Mouse (Mus musculus) intestine, embryonic 16.5 days (tissue): ENCODE data around the gene Tmbim4. TPM values are rescaled to one million over a fixed set of nuclear protein-coding genes. Genes with fewer than 3 reads are reported as not detected.

Experiments
- ATAC-seq: fragments of 200-750 bp; cut with Nextera tagmentation; 2 replicates; pipeline ENCODE4 v1.8.0; 2017; ENCODE audit warnings: moderate TSS enrichment, moderate library complexity
- H3K27ac ChIP-seq: fragments of 300-500 bp; sonication (generic); 2 replicates; pipeline ENCODE4 v1.5.1; 2014; ENCODE audit warnings: mild to moderate bottlenecking, low read length
- H3K27me3 ChIP-seq: fragments of 300-500 bp; sonication (generic); replicated peaks from 2 replicates; pipeline ENCODE4 v1.6.1; 2014; ENCODE audit warnings: low read length, control low read depth, mixed read lengths; ENCODE audit not compliant: control insufficient read depth, insufficient read depth
- H3K36me3 ChIP-seq: fragments of 300-500 bp; sonication (generic); 2 replicates; pipeline ENCODE4 v1.6.1; 2014; ENCODE audit warnings: low read length, control low read depth; ENCODE audit not compliant: control insufficient read depth, insufficient read depth
- H3K4me1 ChIP-seq: fragments of 300-500 bp; sonication (generic); 2 replicates; pipeline ENCODE4 v1.6.1; 2014; ENCODE audit warnings: low read length, control low read depth, mixed read lengths; ENCODE audit not compliant: control insufficient read depth, insufficient read depth
- H3K4me2 ChIP-seq: fragments of 300-500 bp; sonication (generic); 2 replicates; pipeline ENCODE4 v1.6.1; 2014; ENCODE audit warnings: low read depth, low read length, control low read depth
- H3K4me3 ChIP-seq: fragments of 300-500 bp; sonication (generic); 2 replicates; pipeline ENCODE4 v1.5.1; 2014; ENCODE audit warnings: mild to moderate bottlenecking, low read length
- H3K9ac ChIP-seq: fragments of 300-500 bp; sonication (generic); 2 replicates; pipeline ENCODE4 v1.6.1; 2014; ENCODE audit warnings: low read depth, low read length
- H3K9me3 ChIP-seq: fragments of 300-500 bp; sonication (generic); 2 replicates; pipeline ENCODE4 v1.6.1; 2016; ENCODE audit warnings: low read length, control low read depth; ENCODE audit not compliant: control insufficient read depth
- WGBS: fragments of 180-500 bp; shearing (Covaris S2); extraction: QIAGEN DNeasy Blood & Tissue Kit; methylation state at CpG from one replicate; pipeline ENCODE4 v1.1.7; 2014; 5-methylcytosine and 5-hydroxymethylcytosine counted together
- polyA plus RNA-seq: library from polyadenylated mRNA; unstranded; fragments of >200 nt; fragmentation: Nextera tagmentation; extraction: Ambion mirVana; gene quantifications from 2 replicates; pipeline ENCODE4 v1.2.1, GENCODE M21; 2015

Gene Tmbim4
- polyA plus RNA-seq, 1 experiment from 2014 or later, result 140 TPM

DNA sequence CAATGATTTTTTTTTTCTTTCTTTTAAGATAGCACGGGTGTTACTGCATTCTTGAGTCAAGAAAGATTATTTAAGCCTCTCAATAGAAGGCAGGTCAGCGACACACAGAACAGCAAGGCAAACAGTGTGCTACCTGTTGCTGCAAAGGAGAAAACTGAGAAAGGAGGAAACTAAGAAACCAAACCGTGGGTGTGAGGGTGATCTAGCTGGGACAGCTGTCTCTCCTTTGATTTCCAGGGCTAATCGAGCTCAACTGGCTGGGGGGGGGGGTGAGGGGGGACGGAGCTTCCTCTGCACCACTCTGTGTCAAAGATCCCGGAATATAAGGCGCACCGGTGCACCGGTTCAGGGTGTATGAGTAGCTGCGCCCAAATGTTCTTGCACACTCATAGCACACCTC lies 32.3 kb upstream of the Tmbim4 start:
- Histone ChIP-seq H3K27ac (no peak overlapping the region), H3K4me3 (no peak overlapping the region), H3K27me3 (no peaks in the 10 kb centered on the region), H3K4me1 (no peaks in the 10 kb centered on the region), H3K4me2 (no peak overlapping the region), H3K9ac (no peak overlapping the region), H3K9me3 (no peaks in the 10 kb centered on the region), H3K36me3 (no peaks in the 10 kb centered on the region)
- WGBS, result 54% methylated on average over 10 of the region's 10 CpGs
- no peak for ATAC-seq

DNA sequence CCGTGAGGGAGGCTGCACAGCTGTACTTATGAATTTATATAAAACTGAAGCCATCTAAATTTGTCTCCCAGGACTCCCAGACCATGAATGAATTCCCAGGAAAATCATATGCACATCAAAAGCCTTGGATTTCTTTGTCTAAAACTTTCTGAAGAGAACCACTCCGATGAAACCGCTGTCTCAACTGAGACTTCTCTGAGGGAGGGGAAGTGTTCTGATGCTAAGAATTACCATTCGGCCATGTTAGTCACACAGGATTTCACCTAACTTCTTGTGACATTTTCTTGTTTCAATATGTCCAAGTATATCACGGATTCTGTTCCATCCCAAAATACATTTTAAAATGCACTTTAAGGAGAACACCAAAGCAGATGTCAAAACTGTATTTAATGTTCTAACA lies 31.5 kb upstream of the Tmbim4 start:
- H3K36me3 ChIP-seq, result no peaks in the 10 kb centered on the region
- no peak for ATAC-seq
- 79% methylated on average over 5 of the region's 5 CpGs for WGBS
- no peaks in the 10 kb centered on the region for H3K9me3 ChIP-seq
- H3K9ac ChIP-seq, result no peak overlapping the region
- no peaks in the 10 kb centered on the region for H3K27me3 ChIP-seq
- no peaks in the 10 kb centered on the region for H3K4me1 ChIP-seq
- H3K4me2 ChIP-seq, result no peak overlapping the region
- H3K27ac ChIP-seq, result no peak overlapping the region
- no peak overlapping the region for H3K4me3 ChIP-seq

DNA sequence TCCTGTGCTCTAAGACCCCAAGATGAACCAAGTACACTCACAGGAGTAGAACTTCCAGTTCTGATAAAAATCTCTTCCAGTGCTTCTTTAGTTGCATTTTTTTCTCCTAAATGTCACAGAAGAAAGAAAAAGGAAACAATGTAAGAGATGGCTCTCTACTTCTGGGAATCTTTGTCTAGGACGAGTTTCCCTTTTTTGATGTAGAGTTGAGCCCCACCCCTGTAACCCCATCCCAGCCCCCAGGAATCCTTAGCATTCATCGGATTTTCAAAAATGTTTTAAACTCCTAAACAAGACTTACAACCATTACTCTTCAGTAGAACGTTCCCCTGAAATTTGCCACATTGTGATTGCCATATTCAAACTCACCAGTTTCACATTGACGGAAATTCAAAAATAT lies 31.1 kb upstream of the Tmbim4 start:
- H3K4me2 ChIP-seq, result no peak overlapping the region
- H3K4me1 ChIP-seq, result no peaks in the 10 kb centered on the region
- 77% methylated on average over 4 of the region's 4 CpGs for WGBS
- H3K4me3 ChIP-seq, result no peak overlapping the region
- no peak overlapping the region for H3K9ac ChIP-seq
- no peak overlapping the region for H3K27ac ChIP-seq
- no peak for ATAC-seq
- H3K27me3 ChIP-seq, result no peaks in the 10 kb centered on the region
- H3K36me3 ChIP-seq, result no peaks in the 10 kb centered on the region
- no peaks in the 10 kb centered on the region for H3K9me3 ChIP-seq

DNA sequence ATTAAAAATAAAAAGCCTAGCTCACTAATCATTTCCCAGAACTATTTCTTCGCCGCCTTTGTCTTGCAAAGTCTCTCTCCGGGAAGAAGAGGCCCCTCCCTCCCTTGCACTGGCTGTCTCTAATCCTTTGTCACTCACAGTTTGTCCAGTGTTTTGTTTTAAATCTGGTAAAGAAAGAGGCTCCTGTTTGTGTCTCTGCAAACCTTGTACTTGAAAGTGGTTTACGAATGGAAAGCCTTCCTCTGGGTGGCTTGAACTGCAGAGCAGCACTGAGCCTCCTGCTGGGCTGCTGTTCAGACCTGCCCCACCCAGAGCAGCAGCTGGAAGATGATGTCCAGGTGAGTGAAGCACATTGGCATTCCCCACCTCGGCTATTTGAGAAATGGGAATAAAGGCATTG lies 30.1 kb upstream of the Tmbim4 start:
- Histone ChIP-seq H3K4me2 (no peak overlapping the region), H3K27ac (no peak overlapping the region), H3K9ac (no peak overlapping the region), H3K4me1 (no peaks in the 10 kb centered on the region), H3K36me3 (no peaks in the 10 kb centered on the region), H3K4me3 (no peak overlapping the region), H3K9me3 (no peaks in the 10 kb centered on the region), H3K27me3 (no peaks in the 10 kb centered on the region)
- no peak for ATAC-seq
- WGBS, result 48% methylated on average over 5 of the region's 5 CpGs

DNA sequence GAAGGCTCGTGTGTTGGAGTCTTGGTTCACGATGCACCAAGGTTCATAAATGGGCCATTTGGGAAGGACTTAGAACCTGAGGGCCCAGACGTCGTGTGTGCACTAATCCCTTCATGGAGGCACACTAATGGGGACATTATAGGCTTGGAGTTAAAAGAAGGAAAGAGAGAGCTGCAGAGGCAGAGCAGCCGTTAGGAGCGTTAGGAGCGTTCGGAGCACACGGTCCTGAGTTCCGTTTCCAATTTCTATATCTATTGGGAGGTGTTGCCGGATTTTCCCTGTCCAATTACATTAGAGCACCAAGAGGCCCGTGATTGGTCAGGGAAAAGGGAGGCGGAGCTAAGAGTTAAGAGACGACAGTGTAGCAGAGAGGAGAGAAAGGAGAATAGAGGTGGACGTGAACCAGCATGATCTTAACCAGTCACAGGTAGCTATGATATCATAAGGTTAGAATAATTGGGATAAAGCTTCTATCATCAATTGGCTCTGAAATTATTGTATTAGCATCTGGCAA lies 27.1 kb upstream of the Tmbim4 start:
- Histone ChIP-seq H3K9ac (no peak overlapping the region), H3K4me2 (no peak overlapping the region), H3K36me3 (no peaks in the 10 kb centered on the region), H3K4me1 (no peaks in the 10 kb centered on the region), H3K9me3 (no peaks in the 10 kb centered on the region), H3K4me3 (no peak overlapping the region), H3K27ac (no peak overlapping the region), H3K27me3 (no peaks in the 10 kb centered on the region)
- no peak for ATAC-seq
- 83% methylated on average over 15 of the region's 15 CpGs for WGBS

DNA sequence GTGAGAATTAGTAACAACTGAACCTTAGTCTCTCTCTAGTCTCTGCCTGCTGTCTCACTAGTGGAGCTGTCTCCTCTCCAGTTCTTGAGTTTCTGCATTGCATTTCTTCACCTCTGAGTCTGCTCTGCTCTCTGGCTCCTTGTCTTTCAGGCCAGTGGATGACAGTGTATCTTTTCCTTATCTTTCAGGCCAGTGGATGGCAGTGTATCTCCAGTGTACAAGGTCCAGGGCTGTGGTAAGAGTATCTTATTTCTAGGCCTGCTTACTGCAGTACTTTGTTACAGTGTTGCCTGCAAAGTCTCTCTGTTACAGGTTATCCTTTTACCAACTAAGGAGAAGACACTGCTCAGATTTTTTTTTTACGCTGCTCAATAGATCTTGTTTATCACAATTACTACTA lies 18.5 kb upstream of the Tmbim4 start:
- H3K9me3 ChIP-seq, result no peaks in the 10 kb centered on the region
- H3K27me3 ChIP-seq, result no peaks in the 10 kb centered on the region
- no peaks in the 10 kb centered on the region for H3K4me1 ChIP-seq
- no peaks in the 10 kb centered on the region for H3K36me3 ChIP-seq
- H3K4me2 ChIP-seq, result no peak overlapping the region
- WGBS, result 89% methylated on average over 1 of the region's 1 CpGs
- H3K27ac ChIP-seq, result no peak overlapping the region
- H3K4me3 ChIP-seq, result no peak overlapping the region
- ATAC-seq, result no peak
- H3K9ac ChIP-seq, result no peak overlapping the region

DNA sequence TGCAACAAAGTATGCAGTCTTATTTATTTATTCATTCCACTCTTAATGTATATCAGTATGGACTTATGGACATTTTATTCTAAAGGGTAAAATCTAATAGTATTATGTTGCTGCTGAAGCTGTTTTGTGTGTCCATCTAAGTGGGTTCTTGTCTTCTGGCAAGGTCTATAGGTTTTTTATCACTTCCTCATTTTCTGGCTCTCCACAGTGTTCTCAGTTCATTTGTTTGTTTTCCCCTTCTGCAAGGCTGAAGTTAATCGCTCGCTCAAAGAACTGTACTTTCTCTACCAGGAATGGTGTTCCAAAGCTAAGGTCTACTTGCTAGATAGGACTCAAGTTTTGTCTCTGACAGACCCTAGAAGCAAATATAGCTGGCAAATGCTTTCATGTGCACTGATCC lies 18.0 kb upstream of the Tmbim4 start:
- no peaks in the 10 kb centered on the region for H3K27me3 ChIP-seq
- H3K4me2 ChIP-seq, result no peak overlapping the region
- H3K4me1 ChIP-seq, result no peaks in the 10 kb centered on the region
- no peak overlapping the region for H3K27ac ChIP-seq
- no peak overlapping the region for H3K9ac ChIP-seq
- no peak overlapping the region for H3K4me3 ChIP-seq
- no peaks in the 10 kb centered on the region for H3K36me3 ChIP-seq
- 77% methylated on average over 2 of the region's 2 CpGs for WGBS
- no peak for ATAC-seq
- no peaks in the 10 kb centered on the region for H3K9me3 ChIP-seq

DNA sequence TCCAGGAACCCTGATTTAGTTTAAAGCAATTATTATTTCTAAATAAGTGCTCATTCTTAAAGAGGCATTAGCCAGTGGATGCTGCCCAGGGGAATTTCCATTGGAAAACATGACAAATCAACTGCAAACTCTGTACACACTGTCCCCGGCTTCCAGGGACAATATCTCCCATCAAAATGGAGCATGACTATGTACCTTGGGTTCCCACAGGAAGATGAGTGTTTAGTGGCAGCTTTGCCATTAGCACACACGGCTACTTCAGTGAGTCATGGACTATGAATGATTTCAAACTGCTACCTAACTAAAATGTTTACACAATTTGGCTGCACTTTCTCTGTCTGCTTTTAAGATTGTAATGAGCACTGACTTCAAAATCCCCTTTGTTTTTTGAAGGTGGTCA lies 12.9 kb upstream of the Tmbim4 start:
- Histone ChIP-seq H3K9ac (no peak overlapping the region), H3K4me2 (no peak overlapping the region), H3K27ac (no peak overlapping the region), H3K4me3 (no peak overlapping the region), H3K4me1 (no peaks in the 10 kb centered on the region), H3K36me3 (no peaks in the 10 kb centered on the region), H3K9me3 (no peaks in the 10 kb centered on the region), H3K27me3 (no peaks in the 10 kb centered on the region)
- ATAC-seq, result no peak
- WGBS, result 40% methylated on average over 2 of the region's 2 CpGs

DNA sequence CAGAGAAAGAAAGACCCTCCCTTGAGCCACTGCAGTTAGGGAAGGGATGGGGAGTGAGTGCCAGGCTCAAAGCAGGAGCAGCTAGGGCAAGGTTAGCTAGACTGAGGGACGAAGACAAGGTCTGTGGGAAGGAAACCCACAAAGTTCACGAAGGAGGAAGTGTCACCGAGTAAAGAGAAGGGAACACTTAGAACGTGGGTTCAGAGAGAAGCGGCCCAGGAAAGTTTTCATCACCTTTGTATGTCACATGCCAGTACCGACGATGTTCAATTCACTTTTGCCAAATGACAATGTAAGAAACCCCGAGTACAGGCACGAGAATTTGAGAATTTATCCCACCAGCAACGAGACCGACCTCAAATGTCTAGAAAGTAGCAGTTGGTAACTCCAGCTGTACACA lies 12.1 kb upstream of the Tmbim4 start:
- no peak overlapping the region for H3K27ac ChIP-seq
- H3K36me3 ChIP-seq, result no peaks in the 10 kb centered on the region
- H3K9ac ChIP-seq, result no peak overlapping the region
- H3K27me3 ChIP-seq, result no peaks in the 10 kb centered on the region
- H3K9me3 ChIP-seq, result no peaks in the 10 kb centered on the region
- no peak overlapping the region for H3K4me3 ChIP-seq
- WGBS, result 73% methylated on average over 11 of the region's 11 CpGs
- ATAC-seq, result no peak
- H3K4me2 ChIP-seq, result no peak overlapping the region
- no peaks in the 10 kb centered on the region for H3K4me1 ChIP-seq

DNA sequence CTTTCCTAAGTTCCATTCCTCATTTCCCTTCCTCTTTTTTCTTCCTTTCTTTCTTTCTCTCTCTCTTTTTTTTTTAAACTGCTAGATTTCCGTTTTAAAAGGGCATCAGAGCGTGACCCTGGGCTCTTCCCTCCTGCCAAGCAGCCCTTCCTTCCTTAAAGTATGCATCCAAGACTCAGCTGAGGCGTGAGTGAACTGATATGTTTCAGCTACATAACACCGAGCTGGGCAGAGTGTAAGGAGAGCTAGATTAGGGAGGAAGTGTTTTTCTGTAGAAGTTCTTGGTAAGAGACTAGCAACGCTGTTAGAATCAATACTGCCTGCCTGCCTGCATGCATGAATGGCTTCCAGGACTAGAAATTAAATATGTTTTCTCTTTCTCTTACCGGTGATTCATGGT lies 11.6 kb upstream of the Tmbim4 start:
- 43% methylated on average over 6 of the region's 6 CpGs for WGBS
- no peaks in the 10 kb centered on the region for H3K4me1 ChIP-seq
- no peaks in the 10 kb centered on the region for H3K36me3 ChIP-seq
- no peaks in the 10 kb centered on the region for H3K9me3 ChIP-seq
- no peak overlapping the region for H3K4me2 ChIP-seq
- no peak overlapping the region for H3K9ac ChIP-seq
- no peak overlapping the region for H3K4me3 ChIP-seq
- ATAC-seq, result no peak
- H3K27me3 ChIP-seq, result no peaks in the 10 kb centered on the region
- no peak overlapping the region for H3K27ac ChIP-seq
